Mouse (Mus musculus): ENCODE data around the gene Mrpl43.

Gene Mrpl43

DNA sequence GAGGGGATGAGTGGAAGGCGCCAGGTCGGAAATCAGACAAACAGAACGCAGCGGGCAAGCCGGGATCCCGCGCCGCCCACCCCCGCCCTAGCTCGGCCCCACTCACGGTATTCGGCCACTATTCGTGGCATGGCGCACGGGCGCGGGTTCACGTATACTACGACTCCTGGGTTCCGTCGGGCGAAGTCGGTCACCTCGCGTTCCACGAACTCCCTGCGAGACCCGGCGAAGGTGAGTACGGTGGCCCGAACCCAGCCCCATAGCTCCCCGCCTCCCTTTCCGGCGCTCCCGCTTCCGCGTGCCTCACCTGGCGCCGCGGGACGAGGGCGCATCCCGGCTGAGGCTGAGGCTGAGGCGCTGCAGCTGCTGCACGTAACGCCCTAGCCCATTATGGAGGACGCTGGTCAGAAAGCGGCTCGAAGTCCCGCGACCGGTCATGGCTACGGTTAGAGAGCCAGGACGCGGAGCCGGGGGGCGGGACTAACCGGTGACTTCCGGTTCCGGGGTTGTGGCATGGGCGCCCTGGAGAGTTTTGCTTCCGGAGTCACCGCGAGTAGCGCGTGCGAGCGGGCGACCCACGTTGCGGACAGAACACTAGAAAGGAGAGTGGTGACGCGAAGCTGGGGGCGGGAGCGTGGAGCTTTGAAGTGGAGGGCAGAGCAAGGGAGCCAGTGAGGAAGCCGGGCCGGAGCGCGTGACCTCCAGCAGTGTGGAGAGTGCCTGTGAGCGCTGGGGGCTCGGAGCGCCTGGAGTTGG, at the start of gene Mrpl43:
Gene Mrpl43, minus strand, starts transcription at position 486 of the 756 bp plus-strand sequence.
- in situ Hi-C loops (cut with MboI, MseI), result no loop called here

DNA sequence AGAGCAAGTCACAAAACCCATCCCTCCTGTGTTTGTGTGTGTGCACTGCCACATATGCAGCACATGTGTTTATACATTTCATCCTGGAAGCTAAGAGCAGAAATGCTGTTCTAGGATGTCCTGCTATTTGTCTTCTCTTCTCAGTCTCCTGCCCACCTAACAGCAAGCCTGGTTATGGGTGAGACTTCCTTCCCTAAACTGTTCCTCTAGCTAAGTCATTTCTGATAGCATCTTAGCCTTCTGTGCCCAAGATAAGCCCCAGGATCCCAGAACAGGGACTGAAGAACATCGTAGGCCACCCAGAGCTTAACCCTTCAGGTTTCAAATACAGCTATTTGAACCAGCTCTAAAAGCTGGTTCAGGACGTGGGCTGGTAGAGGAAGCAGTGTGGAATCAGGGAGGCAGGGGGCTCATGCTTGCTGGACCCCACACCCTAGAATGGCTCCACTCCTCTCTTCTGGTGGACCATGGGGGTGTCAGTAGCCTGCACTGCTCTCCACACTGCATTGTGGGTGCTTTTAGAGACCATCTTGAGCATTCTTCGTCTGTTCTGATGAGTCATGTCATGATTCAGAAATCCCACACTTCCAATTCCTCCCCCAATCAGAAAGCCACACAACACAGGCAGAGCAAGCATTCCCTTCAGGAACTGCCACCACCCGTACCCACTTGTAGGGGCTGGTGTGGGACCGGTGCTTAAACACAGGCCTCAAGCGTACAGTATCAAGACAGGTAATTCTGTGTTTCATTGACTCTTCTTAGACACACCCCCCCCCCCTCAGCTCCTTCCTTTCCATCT, 48.8 kb upstream of the Mrpl43 start:
- in situ Hi-C loops (cut with MboI, MseI), result no loop called here

DNA sequence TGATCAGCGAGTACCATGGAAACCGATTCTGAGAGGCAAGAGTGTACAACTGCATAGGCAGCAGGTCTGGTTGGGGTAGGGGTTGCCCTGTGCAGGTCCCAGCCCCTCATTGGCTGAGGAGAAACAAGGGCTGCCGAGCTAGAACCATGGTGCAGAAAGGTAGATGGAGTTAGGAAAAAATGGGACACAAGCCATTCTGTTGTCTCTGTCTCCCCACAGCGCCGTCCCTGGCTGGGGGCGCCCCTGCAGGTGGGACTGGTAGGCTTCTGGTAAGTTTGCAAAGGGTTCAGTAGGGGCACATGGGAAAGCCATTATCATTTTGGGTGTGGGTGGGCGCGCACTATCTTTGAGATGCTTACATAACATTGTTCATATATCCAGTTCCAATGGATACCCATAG, 47.2 kb upstream of the Mrpl43 start:
- in situ Hi-C loops (cut with MboI, MseI), result no loop called here

GRCm38 (mm10) chr19:45049523-45049922, 43.3 kb upstream of the Mrpl43 start:
- in situ Hi-C loops (cut with MboI, MseI), result no loop called here

- in situ Hi-C loops (cut with MboI, MseI), result no loop called here
These were observed 42.6 kb upstream of the Mrpl43 start for GRCm38 (mm10) chr19:45048644-45049365.

DNA sequence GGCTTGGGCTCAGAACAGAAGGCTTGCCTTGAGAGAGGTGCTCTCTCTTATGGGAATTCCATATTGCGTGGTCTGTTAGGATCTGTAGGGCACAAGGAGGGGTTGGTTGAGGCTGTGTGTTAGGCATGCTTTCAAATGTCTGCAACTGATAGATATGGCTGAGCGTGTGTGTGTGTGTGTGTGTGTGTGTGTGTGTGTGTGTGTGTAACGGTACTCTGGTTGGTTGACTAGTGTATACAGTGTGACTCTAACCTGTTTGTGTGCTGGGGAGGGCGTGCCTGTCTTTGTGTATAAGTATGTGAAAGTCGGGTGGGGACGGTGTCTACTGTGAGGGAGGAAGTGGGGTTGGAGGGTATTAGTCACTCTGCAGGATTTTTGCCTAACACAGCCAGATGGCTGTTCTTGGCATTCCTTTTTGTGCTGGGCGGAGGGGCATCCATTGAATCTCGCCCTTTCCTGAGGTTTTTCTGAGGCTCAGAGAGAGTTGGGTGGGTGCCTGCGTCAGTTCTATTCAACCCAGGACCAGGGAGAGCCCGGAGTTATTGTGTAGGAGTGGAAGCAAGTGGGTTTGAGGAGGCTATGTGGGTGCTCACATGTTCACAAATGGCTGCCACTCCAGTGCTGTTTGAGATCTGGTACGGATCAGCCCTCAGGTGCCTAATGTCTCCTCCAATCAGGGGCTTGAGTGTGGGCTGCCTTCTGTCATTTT, 41.8 kb upstream of the Mrpl43 start:
- in situ Hi-C loops (cut with MboI, MseI), result no loop called here

- in situ Hi-C loops (cut with MboI, MseI), result no loop called here
These were observed 41.2 kb upstream of the Mrpl43 start, which contains the start of gene Sfxn3 for GRCm38 (mm10) chr19:45047417-45047934. Gene Sfxn3, plus strand, starts transcription at chr19:45047503.

- in situ Hi-C loops (cut with MboI, MseI), result no loop called here
These were observed 40.5 kb upstream of the Mrpl43 start for GRCm38 (mm10) chr19:45046523-45047321.

DNA sequence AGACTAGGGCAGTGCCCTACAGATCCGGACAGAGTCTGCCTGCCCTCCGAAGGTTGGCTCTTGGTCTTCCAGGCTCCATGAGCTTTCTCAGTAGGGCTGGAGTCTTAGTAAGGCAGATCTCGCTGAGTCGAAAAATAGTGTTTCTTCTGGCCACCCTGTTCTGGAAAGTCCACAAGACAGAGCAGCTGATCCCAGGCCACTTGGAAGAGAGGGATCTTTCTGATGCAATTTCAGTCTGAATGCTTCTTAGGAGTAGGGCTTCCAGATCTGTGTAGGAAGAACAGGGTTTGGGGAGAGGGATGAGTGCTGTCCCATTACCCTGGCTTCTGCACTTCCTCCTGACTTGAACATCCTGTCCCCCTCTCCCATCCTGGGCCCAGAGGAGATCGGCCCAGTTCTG, 39.4 kb upstream of the Mrpl43 start, which contains the start of gene Pdzd7:
Gene Pdzd7, minus strand, starts transcription at position 67 of the 400 bp plus-strand sequence.
- in situ Hi-C loops (cut with MboI, MseI), result no loop called here

GRCm38 (mm10) chr19:45045236-45045635, 39.0 kb upstream of the Mrpl43 start:
- in situ Hi-C loops (cut with MboI, MseI), result no loop called here

GRCm38 (mm10) chr19:45044389-45044927, 38.2 kb upstream of the Mrpl43 start:
- in situ Hi-C loops (cut with MboI, MseI), result no loop called here

- in situ Hi-C loops (cut with MboI, MseI), result no loop called here
These were observed 34.0 kb upstream of the Mrpl43 start for GRCm38 (mm10) chr19:45040214-45040613.

GRCm38 (mm10) chr19:45038198-45038597, 32.0 kb upstream of the Mrpl43 start:
- in situ Hi-C loops (cut with MboI, MseI), result loop anchor here (10.0 kb wide), 1 partner anchor 1267 kb away; the partner anchor contains the start of gene Nfkb2

- in situ Hi-C loops (cut with MboI, MseI), result loop anchor here (10.0 kb wide), 1 partner anchor 1268 kb away; the partner anchor contains the start of gene Nfkb2
These were observed 30.6 kb upstream of the Mrpl43 start for GRCm38 (mm10) chr19:45036867-45037266.

GRCm38 (mm10) chr19:45032570-45033332, 26.5 kb upstream of the Mrpl43 start:
- in situ Hi-C loops (cut with MboI, MseI), result loop anchor here (5.0 to 10.0 kb wide), 3 partner anchors 50 to 1272 kb away; partner anchors contain the start of gene Nfkb2

GRCm38 (mm10) chr19:45031780-45032179, 25.5 kb upstream of the Mrpl43 start:
- in situ Hi-C loops (cut with MboI, MseI), result loop anchor here (5.0 to 10.0 kb wide), 3 partner anchors 49 to 1273 kb away; partner anchors contain the start of gene Nfkb2

GRCm38 (mm10) chr19:45030746-45031693, 24.8 kb upstream of the Mrpl43 start:
- in situ Hi-C loops (cut with MboI, MseI), result loop anchor here (5.0 to 10.0 kb wide), 3 partner anchors 49 to 1274 kb away; partner anchors contain the start of gene Nfkb2
